Mouse (Mus musculus) ES-CJ7 (cell line): ENCODE results near the gene AC124108.1.

Experiments used
- DNase-seq: peaks from one replicate; pipeline ENCODE4 v3.0.0; 2011; ENCODE audit warnings: low read depth, low spot score

Gene AC124108.1

DNA sequence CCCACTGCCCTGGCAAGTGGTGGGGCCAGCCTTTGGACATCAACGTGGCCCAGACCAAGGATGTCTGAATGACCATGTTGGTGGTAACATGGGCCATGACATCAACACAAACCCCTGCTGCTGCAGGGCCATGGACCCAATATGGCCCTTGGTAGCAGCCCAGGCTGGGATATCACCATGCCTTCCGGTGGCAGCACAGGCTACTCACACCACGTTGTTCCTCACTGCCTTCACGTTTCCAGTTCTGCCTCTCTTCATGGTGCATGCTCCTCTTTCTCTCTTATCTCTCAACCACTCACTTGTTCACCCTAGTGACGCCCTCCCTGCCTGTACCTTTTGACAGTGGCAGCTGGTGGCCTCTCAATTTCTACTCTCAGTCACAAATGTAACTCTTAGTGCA lies 53.8 kb downstream of the AC124108.1 start:
- DNase-seq, result no peak

DNA sequence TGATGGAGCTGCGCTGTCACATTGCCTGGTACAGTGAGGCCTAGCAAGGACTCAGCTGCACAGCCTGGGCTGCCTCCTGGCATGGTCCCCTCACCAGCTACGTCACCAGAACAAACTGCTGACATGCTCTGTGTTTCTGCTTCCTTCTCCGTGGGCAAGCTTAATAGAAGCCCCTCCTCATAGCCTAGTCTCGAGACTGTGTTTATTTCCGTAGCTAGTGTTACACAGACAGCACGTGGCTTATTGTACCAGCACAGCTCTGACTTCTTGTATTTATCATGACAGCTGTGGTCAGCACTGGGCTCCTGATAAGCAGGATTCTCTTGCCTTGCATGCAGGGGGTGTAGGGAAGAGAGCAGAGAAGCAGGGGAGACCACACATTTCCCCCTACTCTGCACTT lies 54.9 kb downstream of the AC124108.1 start:
- DNase-seq, result no peak

DNA sequence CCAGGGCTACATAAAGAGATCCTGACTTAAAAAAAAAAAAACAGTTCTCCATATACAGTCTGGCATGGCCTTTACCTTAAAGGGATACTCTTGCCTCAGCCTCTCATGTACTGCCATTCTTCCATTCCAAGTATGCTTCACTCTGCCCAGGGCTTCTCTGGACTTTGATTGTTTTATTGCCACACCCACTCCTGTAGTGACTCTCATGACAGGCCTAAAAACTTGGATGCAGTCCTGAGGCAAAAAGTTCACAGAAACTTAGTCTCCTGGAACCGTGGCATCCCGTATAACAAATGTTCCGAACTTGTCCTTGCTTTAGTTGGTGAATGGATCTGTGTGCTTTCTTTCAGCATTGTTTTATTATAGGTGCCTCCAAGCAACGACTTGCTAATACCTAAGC lies 55.4 kb downstream of the AC124108.1 start:
- no peak for DNase-seq

DNA sequence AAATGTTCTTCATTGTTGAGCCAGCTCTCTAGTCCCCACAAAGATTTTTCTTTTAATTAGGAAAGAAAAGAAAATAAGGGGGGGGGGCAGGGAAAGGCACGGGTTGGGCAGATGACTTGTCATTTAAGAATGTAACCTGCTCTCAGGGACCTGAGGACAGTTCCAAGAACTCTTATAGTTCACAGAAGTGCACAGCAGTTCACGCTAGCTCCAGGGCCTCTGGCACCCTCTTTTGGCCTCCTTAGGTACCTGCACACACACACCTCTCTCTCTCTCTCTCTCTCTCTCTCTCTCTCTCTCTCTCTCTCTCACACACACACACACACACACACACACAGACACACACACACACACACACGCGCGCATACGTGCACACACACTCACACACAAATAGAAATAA lies 63.2 kb downstream of the AC124108.1 start:
- peak; percentile 78 for DNase-seq
